Mouse (Mus musculus) heart, adult 2 months (tissue): ENCODE results near the gene Cx3cl1.

Source experiments
- EP300 ChIP-seq: fragments of 200-500 bp; IDR thresholded peaks from 2 replicates; pipeline ENCODE4 v1.6.1; 2011; ENCODE audit warnings: low read depth, low read length, control low read depth; ENCODE audit not compliant: insufficient read depth
- POLR2A ChIP-seq: fragments of 200-500 bp; IDR thresholded peaks from 2 replicates; pipeline ENCODE4 v1.6.1; 2011; ENCODE audit warnings: mild to moderate bottlenecking, low read depth, low read length, control low read depth; ENCODE audit not compliant: insufficient read depth

DNA sequence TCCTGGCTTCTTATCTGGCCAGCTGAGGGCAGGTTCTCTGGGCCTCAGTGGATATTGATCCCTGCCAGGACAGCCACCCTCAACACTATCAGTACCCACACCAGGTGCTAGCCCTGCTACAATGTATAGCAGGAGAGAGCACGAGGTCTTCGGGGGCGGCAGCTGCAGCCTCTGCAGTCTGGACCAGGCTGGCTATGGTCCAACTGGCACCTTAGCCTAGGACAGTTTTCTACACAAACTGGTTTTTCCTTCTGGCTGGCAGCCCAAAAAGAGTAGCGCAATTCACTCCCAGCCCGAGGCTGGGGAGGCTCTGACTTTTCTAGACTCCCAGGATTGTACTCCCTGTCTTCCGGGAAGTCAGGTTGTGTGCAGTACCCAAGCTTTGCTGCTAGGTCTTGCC lies 864 bp upstream of the Cx3cl1 start:
- TF ChIP-seq POLR2A (no peak), EP300 (no peak)
